Mouse (Mus musculus) heart, postnatal 4 days (tissue): ENCODE data around the gene Tspan9. TPM values are rescaled to one million over a fixed set of nuclear protein-coding genes. Genes with fewer than 3 reads are reported as not detected.

Source experiments
- DNase-seq: peaks from one replicate; pipeline ENCODE4 v3.0.0; 2021
- total RNA-seq, 2 experiments: library from RNA; stranded (reverse); gene quantifications; 2 replicates each; pipeline ENCODE4 v1.2.3; 2021

Tspan9 gene
- total RNA-seq, 2 experiments from 2014 or later: 216 TPM

GRCm38 (mm10) chr6:128132581-128132980, 10.8 kb downstream of the Tspan9 start:
- DNase-seq: no peak

DNA sequence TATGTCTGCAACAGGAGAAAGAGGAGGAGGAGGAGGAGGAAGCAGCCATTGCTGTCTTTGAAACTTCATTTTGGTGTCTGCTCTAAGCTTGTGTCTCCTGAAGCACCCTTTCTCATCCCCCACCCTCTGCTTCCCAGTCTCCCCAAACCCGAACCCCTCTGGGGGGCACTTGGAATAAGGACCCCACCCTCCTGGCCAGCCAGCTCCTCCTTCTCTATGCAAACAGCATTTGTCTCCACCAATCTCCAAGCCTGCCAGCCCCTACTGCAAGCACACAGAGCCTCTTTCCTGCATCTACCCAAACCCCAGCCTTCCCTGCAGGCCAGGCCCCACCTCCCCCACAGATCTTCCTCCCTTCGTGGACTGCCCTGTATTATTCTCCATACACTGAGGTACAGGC, 12.0 kb downstream of the Tspan9 start:
- DNase-seq: no peak

DNA sequence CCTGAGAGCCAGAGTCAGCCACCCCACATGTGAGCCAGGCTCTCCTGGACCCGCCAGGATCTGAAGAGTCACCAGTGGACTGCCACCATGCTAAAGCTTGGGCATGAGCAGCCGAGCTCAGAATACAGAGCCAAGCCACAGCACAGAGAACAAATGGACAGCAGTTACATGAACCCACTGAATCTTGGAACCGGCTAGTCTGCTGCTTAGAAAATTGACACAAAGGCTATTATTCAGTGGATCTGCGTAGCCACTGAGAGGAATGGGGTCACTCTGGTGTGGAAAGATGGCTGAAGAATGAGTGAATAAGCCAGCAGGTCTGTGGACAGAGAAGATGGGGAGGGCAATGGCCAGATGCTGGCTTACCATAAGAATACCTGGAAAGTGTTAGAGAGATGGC, 12.7 kb downstream of the Tspan9 start:
- no peak for DNase-seq

DNA sequence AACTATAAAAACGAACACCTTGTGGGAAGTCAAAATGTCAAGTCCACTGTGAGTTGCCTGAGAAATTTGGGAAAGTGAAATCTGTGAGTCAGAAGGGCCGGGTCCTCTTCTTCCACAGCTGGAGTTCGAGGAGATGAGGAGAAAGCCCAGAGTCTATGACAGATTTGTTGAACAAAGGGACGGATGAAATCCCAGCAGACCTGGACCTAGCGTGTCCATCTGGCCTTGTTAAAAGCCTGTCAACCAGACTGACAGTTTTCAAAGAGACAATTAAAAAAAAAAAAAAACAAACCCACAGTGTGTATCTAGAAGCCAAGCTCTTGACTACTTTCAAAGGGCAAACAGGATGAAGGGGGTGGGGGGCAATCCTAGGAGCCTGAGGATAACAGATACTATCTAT, 14.0 kb downstream of the Tspan9 start:
- no peak for DNase-seq

- DNase-seq: no peak
These were observed 16.1 kb downstream of the Tspan9 start for GRCm38 (mm10) chr6:128127312-128127711.

- DNase-seq: peak; percentile 42
These were observed 16.5 kb downstream of the Tspan9 start for GRCm38 (mm10) chr6:128126876-128127275.

- DNase-seq: no peak
These were observed 17.9 kb downstream of the Tspan9 start for GRCm38 (mm10) chr6:128125464-128125863.

- peak; percentile 69 for DNase-seq
These were observed 19.0 kb downstream of the Tspan9 start for GRCm38 (mm10) chr6:128124222-128124971.

DNA sequence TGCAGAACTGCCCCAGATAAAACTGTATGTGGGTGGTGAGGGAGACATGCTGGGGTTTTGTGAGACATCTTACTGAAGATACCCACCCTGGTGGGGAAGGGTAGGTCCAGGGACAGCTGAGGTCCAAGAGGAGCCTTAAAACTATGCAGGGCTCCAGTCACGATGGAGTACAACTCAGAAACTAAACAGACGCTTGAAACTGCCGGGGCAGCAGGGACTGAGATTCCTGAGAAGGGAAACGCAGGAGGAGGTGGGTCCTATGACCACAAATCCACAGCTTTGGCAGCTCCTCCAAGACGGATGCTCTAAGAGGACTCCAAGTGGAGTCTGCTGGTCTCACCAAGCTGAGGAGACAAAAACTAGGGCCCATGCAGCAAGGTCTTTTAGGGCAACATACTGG, 21.3 kb downstream of the Tspan9 start:
- DNase-seq: no peak

- peak; percentile 62 for DNase-seq
These were observed 21.7 kb downstream of the Tspan9 start for GRCm38 (mm10) chr6:128121691-128122090.

GRCm38 (mm10) chr6:128120806-128121205, 22.6 kb downstream of the Tspan9 start:
- DNase-seq: no peak

- DNase-seq: no peak
These were observed 24.6 kb downstream of the Tspan9 start for GRCm38 (mm10) chr6:128118670-128119230.

- DNase-seq: no peak
These were observed 26.4 kb downstream of the Tspan9 start for GRCm38 (mm10) chr6:128116836-128117542.

DNA sequence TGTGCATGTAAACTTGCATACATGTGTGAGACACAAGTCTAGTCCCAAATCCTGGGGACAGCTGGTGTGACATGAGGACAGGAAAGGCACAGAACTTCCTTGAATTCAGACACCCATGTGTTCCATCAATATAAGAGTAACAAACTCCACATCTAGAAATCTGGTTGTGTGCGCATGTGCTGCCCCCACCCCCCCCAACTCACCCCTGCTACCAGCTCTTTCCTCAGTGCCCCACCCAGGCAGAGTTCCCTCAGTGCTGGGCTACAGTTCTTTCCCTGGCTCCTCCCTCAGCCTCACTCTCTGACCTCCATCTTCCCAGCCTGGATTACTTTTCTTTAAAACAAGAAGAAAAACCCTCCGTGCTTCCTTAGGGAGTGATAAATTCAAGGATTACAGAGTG, 27.1 kb downstream of the Tspan9 start:
- no peak for DNase-seq

DNA sequence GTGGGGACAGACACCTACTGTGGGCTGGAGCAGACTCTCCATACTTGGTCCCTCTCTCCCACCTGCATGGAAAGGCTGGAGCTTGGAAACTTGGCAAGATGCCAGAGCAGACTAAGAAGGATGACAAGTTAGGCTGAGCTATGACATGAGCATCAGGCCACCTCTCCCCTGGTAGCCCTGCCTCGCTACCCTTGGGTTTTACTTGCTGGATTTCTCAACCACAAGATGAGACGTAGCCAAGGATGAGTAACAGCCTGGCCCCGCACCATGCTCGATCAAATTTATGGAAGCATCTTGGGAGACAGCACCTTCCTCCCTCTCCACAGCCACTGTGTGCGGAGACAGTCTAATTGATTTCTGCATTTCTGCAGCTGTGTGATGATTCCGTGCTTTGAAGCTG, 28.3 kb downstream of the Tspan9 start:
- no peak for DNase-seq

DNA sequence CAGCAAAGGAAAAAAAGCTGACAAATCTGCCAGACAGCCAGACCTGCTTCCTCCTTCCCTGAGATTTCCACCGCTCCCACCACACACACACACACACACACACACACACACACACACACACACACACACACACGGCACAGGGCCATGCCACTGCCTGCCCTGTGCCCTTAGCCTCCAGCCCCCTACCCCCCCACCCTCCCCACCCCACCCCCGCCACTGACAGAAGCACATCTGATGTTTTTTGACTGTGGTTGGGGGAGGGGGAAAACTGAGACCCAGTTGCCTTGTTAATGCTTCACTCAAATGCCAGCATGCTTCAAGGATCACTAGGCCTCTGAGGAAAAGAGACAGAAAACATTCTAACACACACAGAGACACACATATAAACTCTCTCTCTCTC, 30.8 kb downstream of the Tspan9 start:
- DNase-seq: no peak

DNA sequence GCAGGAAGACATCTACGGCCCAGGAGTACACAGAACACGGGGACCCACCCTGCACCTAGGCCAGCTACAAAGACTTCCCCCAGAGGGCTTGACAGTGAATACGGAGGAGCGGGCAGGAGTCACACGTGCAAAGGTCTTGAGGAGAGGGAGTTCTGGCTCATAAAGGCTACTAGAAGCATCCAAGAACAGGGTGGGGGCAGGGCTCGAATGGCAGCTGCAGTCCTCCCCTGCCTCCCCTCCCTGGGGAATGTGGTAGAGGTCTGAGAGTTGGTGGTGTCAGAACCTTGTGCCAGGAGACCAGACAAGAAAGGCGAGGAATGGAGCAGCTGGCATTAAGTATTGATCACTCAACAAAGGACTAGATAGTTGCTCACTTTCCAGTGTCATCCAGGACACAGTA, 31.6 kb downstream of the Tspan9 start:
- no peak for DNase-seq

GRCm38 (mm10) chr6:128108324-128109035, 34.9 kb downstream of the Tspan9 start:
- peak; percentile 35 for DNase-seq

- no peak for DNase-seq
These were observed 35.7 kb downstream of the Tspan9 start for GRCm38 (mm10) chr6:128107698-128108097.

- no peak for DNase-seq
These were observed 37.2 kb downstream of the Tspan9 start for GRCm38 (mm10) chr6:128106154-128106553.

- no peak for DNase-seq
These were observed 38.6 kb downstream of the Tspan9 start for GRCm38 (mm10) chr6:128104712-128105324.

DNA sequence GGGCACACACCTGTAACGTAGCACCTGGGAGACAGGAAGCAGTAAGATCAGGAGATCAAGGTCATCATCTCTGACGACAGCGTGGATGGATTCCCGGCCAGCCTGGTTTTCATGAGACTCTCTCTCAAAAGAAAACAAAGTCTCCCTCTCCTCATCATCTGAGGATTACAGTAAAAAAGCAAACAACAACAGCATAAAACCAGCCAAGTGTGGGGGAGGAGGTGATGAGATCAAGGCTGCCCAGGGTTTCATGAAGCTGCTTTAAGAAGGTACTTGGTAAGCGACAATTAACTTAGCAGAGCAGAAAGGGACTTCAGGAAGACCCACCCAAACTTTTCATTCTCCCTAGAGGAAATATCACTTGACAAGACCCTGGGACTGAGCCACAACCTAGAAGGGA, 39.5 kb downstream of the Tspan9 start:
- DNase-seq: no peak
